Mouse (Mus musculus) myocyte (in vitro differentiated cells): ENCODE measurements around the gene Cep162.

Source experiments
- MAX ChIP-seq: IDR thresholded peaks from one replicate; pipeline ENCODE4 v1.6.1; 2011; ENCODE audit warnings: low read depth, mild to moderate bottlenecking, control low read depth
- POLR2A ChIP-seq: IDR thresholded peaks from one replicate; pipeline ENCODE4 v1.6.1; 2011; ENCODE audit warnings: low read depth, mild to moderate bottlenecking, control low read depth, moderate library complexity; ENCODE audit not compliant: insufficient read length

GRCm38 (mm10) chr9:87254903-87255695 is at the start of gene Cep162:
- TF ChIP-seq MAX (no peak), POLR2A (peak; percentile 57)
